Mouse (Mus musculus) heart, embryonic 15.5 days (tissue): Measurements from ENCODE around the gene Olfr434. TPM values are rescaled to one million over a fixed set of nuclear protein-coding genes. Genes with fewer than 3 reads are reported as not detected.

Experiments
- ATAC-seq: fragments of 200-750 bp; cut with Nextera tagmentation; replicated peaks from 2 replicates; pipeline ENCODE4 v1.8.0; 2017; ENCODE audit warnings: low read depth, moderate TSS enrichment; ENCODE audit not compliant: insufficient number of reproducible peaks, insufficient read depth, low FRiP score
- H3K27ac ChIP-seq: fragments of 300-500 bp; sonication (generic); 2 replicates; pipeline ENCODE4 v1.5.1; 2015; ENCODE audit warnings: mild to moderate bottlenecking, inconsistent platforms
- H3K27me3 ChIP-seq: fragments of 300-500 bp; sonication (generic); 2 replicates; pipeline ENCODE4 v1.6.1; 2015; ENCODE audit warnings: inconsistent platforms
- H3K36me3 ChIP-seq: fragments of 300-500 bp; sonication (generic); 2 replicates; pipeline ENCODE4 v1.6.1; 2015; ENCODE audit warnings: mild to moderate bottlenecking, inconsistent platforms
- H3K4me1 ChIP-seq: fragments of 300-500 bp; sonication (generic); replicated peaks from 2 replicates; pipeline ENCODE4 v1.6.1; 2015; ENCODE audit warnings: inconsistent platforms
- H3K4me2 ChIP-seq: fragments of 300-500 bp; sonication (generic); 2 replicates; pipeline ENCODE4 v1.6.1; 2015; ENCODE audit warnings: inconsistent platforms, mild to moderate bottlenecking, moderate library complexity
- H3K4me3 ChIP-seq: fragments of 300-500 bp; sonication (generic); 2 replicates; pipeline ENCODE4 v1.5.1; 2015; ENCODE audit warnings: mild to moderate bottlenecking, inconsistent platforms
- H3K9ac ChIP-seq: fragments of 300-500 bp; sonication (generic); 2 replicates; pipeline ENCODE4 v1.6.1; 2015; ENCODE audit warnings: mild to moderate bottlenecking, inconsistent platforms
- H3K9me3 ChIP-seq: fragments of 300-500 bp; sonication (generic); replicated peaks from 2 replicates; pipeline ENCODE4 v1.6.1; 2016; ENCODE audit warnings: inconsistent platforms
- WGBS: fragments of 180-500 bp; shearing (Covaris S2); methylation state at CpG from one replicate; pipeline ENCODE4 v1.1.7; 2015; ENCODE audit warnings: mixed read lengths; 5-methylcytosine and 5-hydroxymethylcytosine counted together
- polyA plus RNA-seq: library from polyadenylated mRNA; unstranded; fragments of >200 nt; fragmentation: Nextera tagmentation; extraction: Ambion mirVana; gene quantifications from 2 replicates; pipeline ENCODE4 v1.2.1, GENCODE M21; 2015

The Olfr434 gene
- polyA plus RNA-seq, 1 experiment from 2014 or later: not detected

DNA sequence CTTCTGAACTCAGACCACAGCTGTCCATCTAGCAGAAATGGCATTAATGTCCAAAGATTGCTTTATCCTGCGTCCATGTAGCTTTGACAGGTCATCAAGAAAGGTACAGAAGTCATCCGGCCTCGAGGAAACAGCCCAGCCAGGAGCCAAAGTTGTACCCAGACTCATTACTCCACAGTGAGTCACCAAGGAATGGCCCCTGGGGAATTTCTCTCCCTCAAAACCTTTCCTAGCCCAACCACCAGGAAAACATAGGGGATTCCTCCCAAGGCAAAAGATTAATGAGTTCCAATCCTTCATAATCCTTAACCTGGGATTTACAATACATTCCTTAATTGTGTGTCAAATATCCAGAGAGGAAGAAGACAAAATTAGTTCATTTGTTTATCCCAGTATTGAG lies 34.6 kb downstream of the Olfr434 start:
- Histone ChIP-seq H3K4me3 (no peak overlapping the region), H3K36me3 (no peaks in the 10 kb centered on the region), H3K4me1 (no peaks in the 10 kb centered on the region; the same call in 1 of the 2 replicates), H3K9ac (no peak overlapping the region), H3K27me3 (no peaks in the 10 kb centered on the region), H3K27ac (no peak overlapping the region), H3K9me3 (no peaks in the 10 kb centered on the region), H3K4me2 (no peak overlapping the region)
- 46% methylated on average over 3 of the region's 3 CpGs for WGBS
- ATAC-seq: no peak

DNA sequence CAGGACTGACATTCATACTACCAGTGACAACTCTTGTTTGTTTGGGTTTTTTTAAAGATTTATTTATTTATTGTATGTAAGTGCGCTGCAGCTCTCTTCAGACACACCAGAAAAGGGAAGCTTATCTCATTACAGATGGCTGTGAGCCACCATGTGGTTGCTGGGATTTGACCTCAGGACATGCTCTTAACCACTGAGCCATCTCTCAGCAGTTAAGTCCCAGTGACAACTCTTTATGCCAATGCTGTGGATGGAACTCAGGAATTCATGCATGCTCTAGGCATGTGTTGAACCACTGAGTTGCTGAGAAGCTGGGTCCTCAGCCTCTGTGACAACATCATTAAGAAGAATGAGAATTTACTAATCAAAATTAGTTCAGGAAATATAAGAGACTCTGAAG lies 40.2 kb downstream of the Olfr434 start:
- Histone ChIP-seq H3K27me3 (no peaks in the 10 kb centered on the region), H3K27ac (no peak overlapping the region), H3K4me3 (no peak overlapping the region), H3K4me2 (no peak overlapping the region), H3K9me3 (no peaks in the 10 kb centered on the region), H3K4me1 (no peaks in the 10 kb centered on the region; the same call in 1 of the 2 replicates), H3K9ac (no peak overlapping the region), H3K36me3 (no peaks in the 10 kb centered on the region)
- no peak for ATAC-seq
- 61% methylated on average over 1 of the region's 1 CpGs for WGBS

DNA sequence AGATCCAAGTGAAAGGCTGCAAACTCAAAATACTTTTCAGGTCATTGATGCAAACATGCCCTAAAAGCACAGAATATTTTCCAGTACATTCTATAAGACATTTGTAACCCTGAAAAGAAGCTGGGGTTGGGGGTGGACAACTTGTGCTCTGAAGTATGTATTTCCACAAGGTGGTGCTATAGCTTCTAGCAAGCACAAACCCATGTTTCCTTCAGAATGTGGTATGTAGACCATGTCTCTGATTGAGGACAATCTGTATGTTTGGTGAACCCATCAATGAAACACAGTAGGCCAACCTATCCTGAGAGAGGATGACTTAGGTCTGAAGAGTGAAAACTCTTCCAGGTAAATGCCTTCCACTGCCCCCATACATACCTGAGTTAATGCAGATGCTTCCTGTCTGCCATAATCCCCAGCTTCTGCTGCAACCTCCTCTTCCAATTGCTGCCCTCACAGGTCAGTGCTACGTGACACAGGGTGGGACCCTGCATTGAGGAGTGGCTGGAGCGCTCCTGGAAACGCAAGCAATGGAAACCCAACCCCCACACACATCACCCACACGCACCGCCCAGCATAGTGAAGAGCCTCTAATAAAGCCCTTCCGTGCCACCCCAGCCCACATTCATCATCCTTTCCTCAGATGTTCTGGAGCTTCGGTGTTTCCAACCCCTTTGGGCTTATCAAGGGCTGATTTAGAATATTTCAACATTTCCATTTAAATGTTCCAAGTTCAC lies 41.5 kb downstream of the Olfr434 start:
- ATAC-seq: no peak
- Histone ChIP-seq H3K4me1 (no peaks in the 10 kb centered on the region; the same call in 1 of the 2 replicates), H3K9me3 (no peaks in the 10 kb centered on the region), H3K36me3 (no peaks in the 10 kb centered on the region), H3K4me3 (no peak overlapping the region), H3K4me2 (no peak overlapping the region), H3K27ac (no peak overlapping the region), H3K9ac (no peak overlapping the region), H3K27me3 (no peaks in the 10 kb centered on the region)
- WGBS: 66% methylated on average over 7 of the region's 7 CpGs

GRCm38 (mm10) chr6:43260756-43261155 lies 47.9 kb downstream of the Olfr434 start:
- Histone ChIP-seq H3K9me3 (no peaks in the 10 kb centered on the region), H3K36me3 (no peaks in the 10 kb centered on the region), H3K9ac (no peak overlapping the region), H3K27ac (no peak overlapping the region), H3K4me2 (no peak overlapping the region), H3K27me3 (no peaks in the 10 kb centered on the region), H3K4me3 (no peak overlapping the region), H3K4me1 (no peaks in the 10 kb centered on the region; the same call in 1 of the 2 replicates)
- 47% methylated on average over 2 of the region's 2 CpGs for WGBS
- no peak for ATAC-seq

GRCm38 (mm10) chr6:43265363-43266041 lies 52.7 kb downstream of the Olfr434 start, which contains the start of gene Arhgef5:
Arhgef5 (plus strand) TSS chr6:43265582.
- peak within 1 kb of the TSS; percentile 92 for H3K4me2 ChIP-seq
- no peaks in the 10 kb centered on the region for H3K9me3 ChIP-seq
- peak; percentile 57 for ATAC-seq
- H3K36me3 ChIP-seq: no peaks in the 10 kb centered on the region
- peak within 1 kb of the TSS; percentile 76 for H3K9ac ChIP-seq
- WGBS: under 1% methylated on average over 47 of the region's 48 CpGs
- H3K4me1 ChIP-seq: peaks cover 7% of the 10 kb centered on the region
- peak within 1 kb of the TSS; percentile 77 for H3K4me3 ChIP-seq
- peak within 1 kb of the TSS; percentile 76 for H3K27ac ChIP-seq
- H3K27me3 ChIP-seq: no peaks in the 10 kb centered on the region

GRCm38 (mm10) chr6:43266356-43266755 lies 53.5 kb downstream of the Olfr434 start:
- WGBS: 4% methylated on average over 8 of the region's 8 CpGs
- Histone ChIP-seq H3K27me3 (no peaks in the 10 kb centered on the region), H3K9ac (peak overlapping the region; percentile 76), H3K4me1 (peaks cover 7% of the 10 kb centered on the region), H3K27ac (peak overlapping the region; percentile 76), H3K4me2 (peak overlapping the region; percentile 92), H3K9me3 (no peaks in the 10 kb centered on the region), H3K4me3 (peak overlapping the region; percentile 77), H3K36me3 (no peaks in the 10 kb centered on the region)
- ATAC-seq: peak; percentile 73

Other genes with a start within 250 kb of the Olfr434 start
- not detected in 2 replicates for gene Olfr441, start 106.7 kb upstream of the Olfr434 start, polyA plus RNA-seq
- gene Olfr237-ps1, start 66.5 kb upstream of the Olfr434 start, polyA plus RNA-seq: not detected in 2 replicates
- gene Olfr437, start 49.7 kb upstream of the Olfr434 start, polyA plus RNA-seq: not detected in 2 replicates
- gene Olfr13, start 40.9 kb upstream of the Olfr434 start, polyA plus RNA-seq: not detected in 2 replicates
- not detected in 2 replicates for gene Olfr435, start 15.9 kb upstream of the Olfr434 start, polyA plus RNA-seq
- not detected in 2 replicates for gene Olfr47, start 18.5 kb downstream of the Olfr434 start, polyA plus RNA-seq
- 5.9 and 8.1 TPM in 2 replicates for gene Arhgef5, start 52.6 kb downstream of the Olfr434 start, polyA plus RNA-seq
- not detected in 2 replicates for gene Nobox, start 96.5 kb downstream of the Olfr434 start, polyA plus RNA-seq